Mouse (Mus musculus) forebrain, embryonic 11.5 days (tissue): Measurements from ENCODE around the gene Lamc2. TPM values are rescaled to one million over a fixed set of nuclear protein-coding genes. Genes with fewer than 3 reads are reported as not detected.

Experiments
- ATAC-seq: fragments of 200-750 bp; cut with Nextera tagmentation; replicated peaks from 2 replicates; pipeline ENCODE4 v1.8.0; 2017; ENCODE audit warnings: moderate TSS enrichment; ENCODE audit not compliant: low FRiP score
- DNase-seq: peaks from one replicate; pipeline ENCODE4 v3.0.0-alpha.2; 2017; ENCODE audit warnings: low spot score
- H3K27ac ChIP-seq: fragments of 300-500 bp; sonication (generic); 2 replicates; pipeline ENCODE4 v1.5.1; 2014; ENCODE audit warnings: low read depth, low read length
- H3K27me3 ChIP-seq: fragments of 300-500 bp; sonication (generic); 2 replicates; pipeline ENCODE4 v1.6.1; 2014; ENCODE audit warnings: mild to moderate bottlenecking, low read length, mixed read lengths; ENCODE audit not compliant: control insufficient read depth, insufficient read depth
- H3K36me3 ChIP-seq: fragments of 300-500 bp; sonication (generic); 2 replicates; pipeline ENCODE4 v1.6.1; 2014; ENCODE audit warnings: mild to moderate bottlenecking, low read length, moderate library complexity, mixed read lengths; ENCODE audit not compliant: control insufficient read depth, insufficient read depth
- H3K4me1 ChIP-seq: fragments of 300-500 bp; sonication (generic); replicated peaks from 2 replicates; pipeline ENCODE4 v1.6.1; 2014; ENCODE audit warnings: low read length, mixed read lengths; ENCODE audit not compliant: control insufficient read depth, insufficient read depth
- H3K4me2 ChIP-seq: fragments of 300-500 bp; sonication (generic); 2 replicates; pipeline ENCODE4 v1.6.1; 2014; ENCODE audit warnings: low read depth, mild to moderate bottlenecking, low read length, moderate library complexity, mixed read lengths; ENCODE audit not compliant: severe bottlenecking
- H3K4me3 ChIP-seq: fragments of 300-500 bp; sonication (generic); 2 replicates; pipeline ENCODE4 v1.5.1; 2014; ENCODE audit warnings: low read depth, low read length
- H3K9ac ChIP-seq: fragments of 300-500 bp; sonication (generic); 2 replicates; pipeline ENCODE4 v1.6.1; 2014; ENCODE audit warnings: low read length
- H3K9me3 ChIP-seq: fragments of 300-500 bp; sonication (generic); 2 replicates; pipeline ENCODE4 v1.6.1; 2016; ENCODE audit warnings: low read length, mixed read lengths; ENCODE audit not compliant: control insufficient read depth
- WGBS: fragments of 180-500 bp; shearing (Covaris S2); extraction: QIAGEN DNeasy Blood & Tissue Kit; methylation state at CpG from one replicate; pipeline ENCODE4 v1.1.7; 2014; 5-methylcytosine and 5-hydroxymethylcytosine counted together
- polyA plus RNA-seq: library from polyadenylated mRNA; unstranded; fragments of >200 nt; fragmentation: Nextera tagmentation; extraction: Ambion mirVana; gene quantifications from 2 replicates; pipeline ENCODE4 v1.2.1, GENCODE M21; 2014

Gene Lamc2
- polyA plus RNA-seq, 1 experiment from 2014 or later: 0.55 TPM

DNA sequence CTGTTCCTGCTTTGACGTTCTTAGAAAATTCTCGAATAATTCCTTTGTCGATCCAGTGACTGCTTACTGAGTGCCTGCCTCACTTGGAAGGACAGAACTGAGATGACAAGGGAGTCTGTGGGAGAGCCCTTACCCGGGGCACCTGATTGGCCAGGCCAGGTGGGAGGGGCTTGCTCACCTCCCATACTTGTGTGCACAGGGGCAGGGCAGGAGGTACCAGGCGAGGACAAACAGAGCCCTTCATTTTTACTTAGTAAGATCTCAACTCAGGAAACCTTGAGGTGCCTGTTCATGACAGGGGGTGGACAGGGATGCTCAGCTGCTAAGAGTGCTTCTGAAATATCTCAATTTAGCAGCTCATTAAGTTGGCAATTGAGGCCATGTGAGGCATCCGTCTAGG lies 110.3 kb downstream of the Lamc2 start:
- Histone ChIP-seq H3K36me3 (no peaks in the 10 kb centered on the region), H3K27ac (no peak overlapping the region), H3K4me2 (no peak overlapping the region), H3K4me3 (no peak overlapping the region), H3K9ac (no peak overlapping the region), H3K9me3 (no peaks in the 10 kb centered on the region), H3K4me1 (peaks cover 9% of the 10 kb centered on the region), H3K27me3 (peaks cover 7% of the 10 kb centered on the region; the same call in 1 of the 2 replicates)
- 64% methylated on average over 6 of the region's 6 CpGs for WGBS
- no peak for DNase-seq
- peak; percentile 54; the same call in 1 of the 2 replicates for ATAC-seq

DNA sequence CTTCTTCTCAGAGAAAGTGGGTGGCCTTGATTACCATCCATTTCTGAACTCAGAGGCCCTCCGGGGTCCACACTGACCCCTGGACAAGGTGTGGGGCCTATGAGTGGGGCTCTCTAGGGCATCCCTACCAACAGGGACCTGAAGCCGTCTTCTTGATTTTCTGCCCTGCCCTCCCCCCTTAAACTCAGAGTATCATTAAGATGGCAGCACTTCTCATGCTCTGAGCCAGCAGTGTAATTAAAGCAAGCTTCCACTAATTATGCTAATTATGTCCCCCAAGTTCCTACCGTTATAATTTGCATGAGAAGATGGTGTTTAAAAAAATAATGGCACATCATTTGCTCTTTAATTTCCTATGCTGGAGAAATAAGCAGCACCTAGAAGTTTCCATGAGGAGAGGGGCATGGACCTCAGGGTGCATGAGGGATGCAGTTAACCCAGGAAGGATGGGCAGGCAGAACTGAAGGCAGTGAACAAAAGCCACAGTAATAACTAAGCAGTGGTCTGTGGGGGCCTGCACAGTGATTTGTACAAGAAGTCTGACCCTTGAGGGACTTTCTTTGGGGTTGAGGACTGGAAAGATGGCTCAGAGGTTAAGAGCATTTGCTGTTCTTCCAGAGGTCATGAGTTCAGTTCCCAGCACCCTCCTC lies 111.0 kb downstream of the Lamc2 start:
- no peak overlapping the region for H3K27ac ChIP-seq
- peak; percentile 39; the same call in 1 of the 2 replicates for ATAC-seq
- WGBS: 60% methylated on average over 3 of the region's 3 CpGs

DNA sequence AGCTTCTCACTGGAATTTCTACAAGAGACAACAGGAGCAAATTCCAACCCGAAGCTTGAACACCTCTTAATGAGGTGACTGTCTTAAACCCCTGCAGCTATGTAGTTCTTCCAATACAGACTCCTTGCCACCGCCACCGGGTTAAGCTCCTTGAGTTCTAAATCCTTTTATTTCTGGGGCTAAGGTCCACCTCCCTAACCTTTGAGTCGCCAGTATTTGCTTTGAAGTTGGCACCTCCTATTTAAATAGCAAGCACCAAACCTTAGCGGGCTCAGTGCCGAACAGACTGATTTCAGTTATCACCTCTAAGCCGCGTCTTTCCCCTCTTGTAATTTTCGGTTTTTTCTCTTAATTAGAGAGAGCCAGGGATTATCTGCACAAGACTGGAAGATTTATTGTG lies 112.8 kb downstream of the Lamc2 start:
- Histone ChIP-seq H3K4me2 (peak overlapping the region; percentile 5; the same call in 1 of the 2 replicates), H3K4me1 (peaks cover 9% of the 10 kb centered on the region), H3K27me3 (peaks cover 7% of the 10 kb centered on the region; the same call in 1 of the 2 replicates), H3K9ac (no peak overlapping the region), H3K9me3 (no peaks in the 10 kb centered on the region), H3K4me3 (no peak overlapping the region), H3K36me3 (no peaks in the 10 kb centered on the region), H3K27ac (no peak overlapping the region; the same call in 1 of the 2 replicates)
- ATAC-seq: no peak; the same call in 1 of the 2 replicates
- 2% methylated on average over 9 of the region's 9 CpGs for WGBS
- no peak for DNase-seq

More for the DNA sequence above, 111.0 kb downstream of the Lamc2 start:
- Histone ChIP-seq H3K4me2 (no peak overlapping the region), H3K9me3 (no peaks in the 10 kb centered on the region), H3K9ac (no peak overlapping the region), H3K4me3 (no peak overlapping the region), H3K4me1 (peaks cover 9% of the 10 kb centered on the region), H3K36me3 (no peaks in the 10 kb centered on the region), H3K27me3 (peaks cover 7% of the 10 kb centered on the region; the same call in 1 of the 2 replicates)
- no peak for DNase-seq

Other genes starting within 250 kb of the Lamc2 start
- 11.7 and 16.0 TPM in 2 replicates for gene Nmnat2, start 231.5 kb downstream of the Lamc2 start, polyA plus RNA-seq
- 31.4 and 31.5 TPM in 2 replicates for gene Lamc1, start 146.3 kb upstream of the Lamc2 start, polyA plus RNA-seq
- 0.19 and 0.37 TPM in 2 replicates for gene Shcbp1l, start 238.7 kb upstream of the Lamc2 start, polyA plus RNA-seq